ENCODE assay signal across 11 mouse cellular contexts in genomic region chr6:147481141-147481540, GRCm38 (mm10). TPM values are rescaled to one million over a fixed set of nuclear protein-coding genes. Genes with fewer than 3 reads are reported as not detected.
DNase-seq lines count a peak whose midpoint lies in the region.
"Had no signal": no experiment of that assay in that cellular context is flagged by ENCODE, and none has a peak within 500 bp of the region (broad histone marks: within the 10 kb centered on the region; RNA-seq: fewer than 3 reads in every experiment).

No protein-coding gene starts in this region.

- intact Hi-C loops in left cerebral cortex, postnatal 4 days (cut with DNase I) = no loop called here

- DNase-seq in cerebellum, postnatal 14 days = peak; percentile 9 to 11
- no peak for DNase-seq in cerebellum, adult 18-20 months
- peak; percentile 24 for DNase-seq in heart, adult 8-10 months (ENCODE audit: low spot score)
- DNase-seq in heart, adult 9 months (ENCODE audit: low spot score in 2 of 2) = no peak
- peak; percentile 8 for DNase-seq in left cerebral cortex, postnatal 4 days
- no peak for DNase-seq in left cerebral cortex, adult 18-20 months (ENCODE audit: low spot score in 2 of 2)
- peak; percentile 27 for DNase-seq in heart, postnatal 4 days
- DNase-seq: cerebellum, adult 11-12 months; layer of hippocampus, adult 9-11 months; spleen, adult 18-20 months; thymus, adult 18-20 months had no signal

RNA-seq across cellular contexts. Expression of gene Ccdc91, which starts 5.5 kb away (rescaled TPM):
- 10 to 100 TPM; 24.7 to 33.1 (median 28.4) TPM for total RNA-seq in heart, adult 8-10 months (2022)
- total RNA-seq in left cerebral cortex, postnatal 4 days (2021) = 10 to 100 TPM; 22.4 to 25.3 TPM
- 10 to 100 TPM; 35.2 to 37.6 TPM for total RNA-seq in left cerebral cortex, adult 18-20 months (2021)
- total RNA-seq in heart, postnatal 4 days (2021) = 10 to 100 TPM; 18.1 to 20.3 TPM

Comparison
In these comparisons a context has a peak if more than half of its experiments do, and no peak if none do; other contexts are left out.
1. DNase-seq: peak in cerebellum, postnatal 14 days (2 of 2), heart, adult 8-10 months (single experiment), left cerebral cortex, postnatal 4 days (single experiment) and heart, postnatal 4 days (single experiment); none in cerebellum, adult 18-20 months (0 of 2), heart, adult 9 months (0 of 2) and left cerebral cortex, adult 18-20 months (0 of 2).